Comparison of ENCODE assay signal across 23 mouse cellular contexts in genomic region chr9:27801807-27802206, GRCm38 (mm10). TPM values are rescaled to one million over a fixed set of nuclear protein-coding genes. Genes with fewer than 3 reads are reported as not detected.
DNase-seq lines count a peak whose midpoint lies in the region; ATAC-seq and TF ChIP-seq lines count a peak whose summit lies in the region.
"Had no signal": no experiment of that assay in that cellular context is flagged by ENCODE, and none has a peak within 500 bp of the region (broad histone marks: within the 10 kb centered on the region; RNA-seq: fewer than 3 reads in every experiment).

No protein-coding gene starts in this region.

- no peak for TF ChIP-seq EP300 in heart, adult 2 months (IDR thresholded peaks at IDR 0.05; ENCODE audit: insufficient read depth, low read depth, low read length)

- intact Hi-C loops in heart, adult 2 months (cut with DNase I) = no loop called here

- no peaks in the 10 kb centered on the region for H3K79me2 ChIP-seq in heart, adult 2 months (replicated peaks; ENCODE audit: control insufficient read depth, insufficient read depth, low read length)

- no peaks in the 10 kb centered on the region for H3K36me3 ChIP-seq in heart, adult 2 months (ENCODE audit: control insufficient read depth, insufficient read depth, low read length)
- H3K36me3 ChIP-seq in lung, embryonic 15.5 days = no peaks in the 10 kb centered on the region
- H3K36me3 ChIP-seq: embryonic facial prominence, embryonic 10.5 days; embryonic facial prominence, embryonic 12.5 days; forebrain, embryonic 10.5 days; forebrain, embryonic 12.5 days; G1E had no signal

- ATAC-seq in lung, embryonic 15.5 days (ENCODE audit: borderline replicate concordance, extremely low read depth, low FRiP score, low TSS enrichment) = peak; percentile 52; the same call in 1 of the 2 replicates
- ATAC-seq: activated CD4-positive, CD25-positive, alpha-beta regulatory T cell, adult 4 months; CD4-positive, CD25-positive, alpha-beta regulatory T cell, adult 4 months; forebrain, embryonic 14.5 days; forebrain, embryonic 16.5 days had no signal

- no peaks in the 10 kb centered on the region for H3K9me3 ChIP-seq in lung, embryonic 15.5 days
- H3K9me3 ChIP-seq: embryonic facial prominence, embryonic 10.5 days; embryonic facial prominence, embryonic 12.5 days; forebrain, embryonic 10.5 days; forebrain, embryonic 12.5 days; G1E had no signal

- TF ChIP-seq POLR2A in heart, adult 2 months (IDR thresholded peaks at IDR 0.05; ENCODE audit: insufficient read depth, low read depth, low read length) = no peak
- no peak for TF ChIP-seq POLR2A in embryonic fibroblast, embryonic 13.5 days (IDR thresholded peaks at IDR 0.05; ENCODE audit: low read depth, low read length)

- no peak overlapping the region for H3K4me2 ChIP-seq in lung, embryonic 15.5 days
- H3K4me2 ChIP-seq: embryonic facial prominence, embryonic 12.5 days; forebrain, embryonic 12.5 days had no signal

- DNase-seq in heart, adult 11 months = peak; percentile 61
- DNase-seq in heart, adult 2 months = no peak
- DNase-seq in lung, postnatal 36 days = no peak
- DNase-seq: adrenal gland, postnatal 36 days; B cell, adult 2 months; cerebellum, adult 11-12 months; cerebellum, adult 2 months; cerebellum, adult 9-10 months; cerebellum, postnatal 10 days had no signal

- no peak overlapping the region for H3K27ac ChIP-seq in heart, adult 2 months
- H3K27ac ChIP-seq in lung, embryonic 15.5 days = no peak overlapping the region
- H3K27ac ChIP-seq in embryonic fibroblast, embryonic 13.5 days (ENCODE audit: insufficient read depth, low read length) = peak overlapping the region; percentile 97
- H3K27ac ChIP-seq: embryonic facial prominence, embryonic 10.5 days; embryonic facial prominence, embryonic 12.5 days; forebrain, embryonic 10.5 days; forebrain, embryonic 12.5 days had no signal

- H3K4me3 ChIP-seq in heart, adult 2 months = no peak overlapping the region
- no peak overlapping the region for H3K4me3 ChIP-seq in lung, embryonic 15.5 days
- no peak overlapping the region for H3K4me3 ChIP-seq in embryonic fibroblast, embryonic 13.5 days (ENCODE audit: insufficient read depth, low read length)
- H3K4me3 ChIP-seq: embryonic facial prominence, embryonic 10.5 days; embryonic facial prominence, embryonic 12.5 days; erythroblast, embryonic 14.5 days; forebrain, embryonic 10.5 days; forebrain, embryonic 12.5 days had no signal

- 85% methylated on average over 3 of the region's 3 CpGs for WGBS in heart, adult 2 months
- 57% methylated on average over 3 of the region's 3 CpGs for WGBS in lung, embryonic 15.5 days

- no peaks in the 10 kb centered on the region for H3K4me1 ChIP-seq in heart, adult 2 months (ENCODE audit: control insufficient read depth, insufficient read depth, low read length)
- H3K4me1 ChIP-seq in lung, embryonic 15.5 days = no peaks in the 10 kb centered on the region
- H3K4me1 ChIP-seq in embryonic fibroblast, embryonic 13.5 days (ENCODE audit: control insufficient read depth, insufficient read depth, low read length) = peaks cover 11% of the 10 kb centered on the region; the same call in 1 of the 2 replicates
- H3K4me1 ChIP-seq: embryonic facial prominence, embryonic 10.5 days; embryonic facial prominence, embryonic 12.5 days; forebrain, embryonic 10.5 days; forebrain, embryonic 12.5 days had no signal

- no peak for TF ChIP-seq CTCF in heart, adult 2 months (IDR thresholded peaks at IDR 0.05)
- TF ChIP-seq CTCF in embryonic fibroblast, embryonic 13.5 days (IDR thresholded peaks at IDR 0.05; ENCODE audit: borderline replicate concordance, insufficient read depth, low read length) = no peak

- H3K9ac ChIP-seq in heart, adult 2 months (ENCODE audit: low read depth, low read length) = no peak overlapping the region
- H3K9ac ChIP-seq in lung, embryonic 15.5 days = no peak overlapping the region
- H3K9ac ChIP-seq: embryonic facial prominence, embryonic 12.5 days; forebrain, embryonic 12.5 days had no signal

- H3K27me3 ChIP-seq in heart, adult 2 months (ENCODE audit: control insufficient read depth, insufficient read depth, low read length) = no peaks in the 10 kb centered on the region
- no peaks in the 10 kb centered on the region for H3K27me3 ChIP-seq in lung, embryonic 15.5 days
- H3K27me3 ChIP-seq: CH12.LX; embryonic facial prominence, embryonic 12.5 days; forebrain, embryonic 12.5 days; Patski had no signal

RNA-seq across cellular contexts. Expression of gene Opcml, which starts 11.2 kb away (rescaled TPM):
- total RNA-seq in heart, adult 2 months (2021) = 1 to 10 TPM in 1 of 2 experiments, under 1 TPM in 1; 0.94 to 1.3 TPM
- 1.2 and 1.9 TPM in 2 replicates for polyA plus RNA-seq in heart, adult 2 months (2012; rRNA removed)
- 8.2 and 9.8 TPM in 2 replicates for polyA plus RNA-seq in lung, embryonic 15.5 days (2015; fragmentation: Nextera tagmentation; extraction: Ambion mirVana)
- polyA plus RNA-seq in embryonic fibroblast, embryonic 13.5 days (2011; ENCODE audit: insufficient read length, low read depth, missing spikeins) = 0.15 and 0.83 TPM in 2 replicates
- polyA plus RNA-seq: CD4-positive, CD25-positive, alpha-beta regulatory T cell, adult 4 months; G1E; Patski had no signal
